Mouse (Mus musculus): ENCODE data around the gene Cobl. TPM values are rescaled to one million over a fixed set of nuclear protein-coding genes. Genes with fewer than 3 reads are reported as not detected.

The Cobl gene
- polyA plus RNA-seq, 1 experiment from 2014 or later = 0.93 TPM

DNA sequence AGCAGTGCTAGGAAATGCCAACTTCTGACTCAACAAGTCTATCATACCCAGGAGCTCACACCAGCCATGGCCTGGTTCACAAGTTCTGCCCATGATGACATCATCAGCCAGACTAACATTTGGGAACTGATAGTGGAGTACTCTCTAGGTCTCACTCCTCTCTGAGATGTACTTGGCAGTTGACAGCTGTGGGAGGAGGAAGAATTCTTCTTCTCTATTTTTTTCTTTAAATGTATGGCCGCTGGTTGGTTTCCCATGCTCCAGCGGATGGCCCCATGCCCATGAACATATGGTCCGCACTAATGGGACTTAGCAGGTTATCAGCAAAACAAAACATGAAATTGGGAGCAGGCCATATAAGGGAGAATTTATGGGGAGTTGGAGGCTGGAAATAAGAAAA is 145.4 kb downstream of the Cobl start:
- no peak for TF ChIP-seq EP300 (IDR thresholded peaks at IDR 0.05; ENCODE audit: low read depth)
- TF ChIP-seq CTCF (IDR thresholded peaks at IDR 0.05; ENCODE audit: low read depth) = no peak
- H3K9me3 ChIP-seq (ENCODE audit: low read length) = no peaks in the 10 kb centered on the region
- H3K36me3 ChIP-seq (replicated peaks; ENCODE audit: insufficient read depth, low read length) = no peaks in the 10 kb centered on the region
- no peak overlapping the region for H3K4me2 ChIP-seq (ENCODE audit: low read depth, low read length)
- ATAC-seq (no peak), DNase-seq (no peak)
- no peaks in the 10 kb centered on the region for H3K27me3 ChIP-seq (ENCODE audit: insufficient read depth, low read length)
- H3K4me1 ChIP-seq (ENCODE audit: insufficient read depth) = no peaks in the 10 kb centered on the region
- 66% methylated on average over 3 of the region's 3 CpGs for WGBS (ENCODE audit: insufficient replicate concordance)
- H3K27ac ChIP-seq (ENCODE audit: low read depth) = no peak overlapping the region
- H3K9ac ChIP-seq (replicated peaks) = no peak overlapping the region
- H3K4me3 ChIP-seq (ENCODE audit: low read depth, low read length) = no peak overlapping the region

DNA sequence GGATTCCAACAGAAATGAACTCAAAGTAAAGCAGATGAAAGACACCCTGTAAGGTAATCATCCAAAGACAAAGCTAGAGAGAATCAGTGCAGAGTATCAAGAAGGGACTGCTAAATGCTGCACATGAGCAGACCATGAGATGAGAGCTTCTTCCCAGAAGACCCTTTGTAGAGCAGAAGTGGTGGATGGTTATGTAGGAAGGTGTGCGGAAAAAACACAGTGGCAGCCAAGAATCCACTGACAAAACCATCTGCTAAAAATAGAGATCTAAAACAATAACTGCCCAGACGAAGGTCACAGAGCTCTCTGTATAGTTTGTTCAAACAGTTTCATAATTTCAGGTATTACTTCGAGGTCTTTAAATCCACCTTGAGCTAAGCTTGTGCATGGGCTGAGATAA is 149.1 kb downstream of the Cobl start:
- H3K36me3 ChIP-seq (replicated peaks; ENCODE audit: insufficient read depth, low read length) = no peaks in the 10 kb centered on the region
- 62% methylated on average over 3 of the region's 3 CpGs for WGBS (ENCODE audit: insufficient replicate concordance)
- TF ChIP-seq CTCF (IDR thresholded peaks at IDR 0.05; ENCODE audit: low read depth) (no peak), EP300 (IDR thresholded peaks at IDR 0.05; ENCODE audit: low read depth) (no peak)
- H3K4me2 ChIP-seq (ENCODE audit: low read depth, low read length) = no peak overlapping the region
- no peaks in the 10 kb centered on the region for H3K9me3 ChIP-seq (ENCODE audit: low read length)
- ATAC-seq (no peak), DNase-seq (no peak)
- no peaks in the 10 kb centered on the region for H3K27me3 ChIP-seq (ENCODE audit: insufficient read depth, low read length)
- no peak overlapping the region for H3K27ac ChIP-seq (ENCODE audit: low read depth)
- H3K4me1 ChIP-seq (ENCODE audit: insufficient read depth) = no peaks in the 10 kb centered on the region
- no peak overlapping the region for H3K4me3 ChIP-seq (ENCODE audit: low read depth, low read length)
- no peak overlapping the region for H3K9ac ChIP-seq (replicated peaks)

DNA sequence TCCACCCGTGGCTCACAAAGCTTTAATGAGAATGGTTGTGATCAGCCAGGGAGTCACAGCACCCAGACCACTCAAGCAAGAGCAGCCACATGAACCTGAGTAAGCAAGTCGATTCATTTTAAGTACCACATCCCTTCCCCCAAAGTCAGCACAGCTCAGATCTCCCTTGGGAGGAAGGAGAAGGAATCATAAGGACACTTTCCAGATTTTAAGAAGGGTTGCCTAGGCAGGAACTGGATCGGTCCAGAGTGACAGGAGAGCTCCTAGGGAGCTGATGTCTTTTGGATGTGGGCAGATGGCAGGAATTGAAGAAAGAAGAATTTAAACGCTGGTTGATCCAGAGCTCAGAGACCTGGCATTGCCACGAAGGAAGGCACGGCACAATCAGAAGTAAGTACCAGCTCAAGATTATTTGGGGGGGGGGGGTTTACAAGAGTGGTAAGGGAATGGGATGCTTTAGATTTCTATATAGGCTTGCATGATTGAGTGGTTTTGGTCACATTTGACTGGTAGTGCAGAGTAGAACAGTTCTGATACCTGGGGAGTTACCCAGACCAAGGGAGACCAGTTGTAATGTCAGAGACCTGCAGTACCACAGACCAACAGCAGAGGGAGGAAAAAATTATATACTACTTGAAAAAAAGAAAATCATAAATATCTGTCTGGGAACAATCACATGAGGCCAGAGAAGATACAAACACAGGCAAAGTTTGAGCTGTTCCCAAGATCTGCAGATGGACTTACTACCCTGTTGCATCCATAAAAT is 150.3 kb downstream of the Cobl start:
- Histone ChIP-seq H3K27me3 (ENCODE audit: insufficient read depth, low read length) (no peaks in the 10 kb centered on the region), H3K9ac (replicated peaks) (no peak overlapping the region), H3K27ac (ENCODE audit: low read depth) (no peak overlapping the region), H3K9me3 (ENCODE audit: low read length) (no peaks in the 10 kb centered on the region), H3K4me2 (ENCODE audit: low read depth, low read length) (no peak overlapping the region), H3K4me3 (ENCODE audit: low read depth, low read length) (no peak overlapping the region), H3K36me3 (replicated peaks; ENCODE audit: insufficient read depth, low read length) (no peaks in the 10 kb centered on the region), H3K4me1 (ENCODE audit: insufficient read depth) (no peaks in the 10 kb centered on the region)
- 71% methylated on average over 6 of the region's 6 CpGs for WGBS (ENCODE audit: insufficient replicate concordance)
- ATAC-seq (no peak), DNase-seq (no peak)
- TF ChIP-seq EP300 (IDR thresholded peaks at IDR 0.05; ENCODE audit: low read depth) (no peak), CTCF (IDR thresholded peaks at IDR 0.05; ENCODE audit: low read depth) (peak; percentile 57)

DNA sequence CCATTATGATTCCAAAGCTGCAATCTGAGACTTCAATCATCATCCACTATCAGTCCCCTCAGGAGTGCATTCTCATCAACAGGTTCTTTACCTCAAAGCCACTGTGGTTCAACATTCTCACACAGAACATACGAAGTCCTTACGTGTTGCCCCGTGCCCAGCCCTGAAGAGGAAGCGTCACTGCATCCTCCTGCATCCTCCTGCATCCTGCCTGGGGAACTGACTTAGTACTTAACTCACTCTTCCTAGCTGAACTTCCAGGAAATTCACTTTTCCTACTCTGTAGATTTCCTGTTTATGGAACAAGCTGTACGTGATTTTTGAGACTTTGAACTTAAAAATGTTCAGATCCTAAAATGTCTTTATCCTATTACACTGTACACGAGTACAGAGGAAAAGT is 153.3 kb downstream of the Cobl start:
- DNase-seq (no peak), ATAC-seq (0 out of 2 replicates have a peak, but pooled peaks have one; percentile 25)
- TF ChIP-seq EP300 (IDR thresholded peaks at IDR 0.05; ENCODE audit: low read depth) = peak; percentile 66; the same call in 1 of the 2 replicates
- TF ChIP-seq CTCF (IDR thresholded peaks at IDR 0.05; ENCODE audit: low read depth) = no peak
- H3K4me1 ChIP-seq (ENCODE audit: insufficient read depth) = no peaks in the 10 kb centered on the region
- H3K27ac ChIP-seq (ENCODE audit: low read depth) = no peak overlapping the region; the same call in 1 of the 2 replicates
- H3K27me3 ChIP-seq (ENCODE audit: insufficient read depth, low read length) = no peaks in the 10 kb centered on the region
- H3K9me3 ChIP-seq (ENCODE audit: low read length) = no peaks in the 10 kb centered on the region
- no peak overlapping the region for H3K4me2 ChIP-seq (ENCODE audit: low read depth, low read length)
- no peak overlapping the region for H3K9ac ChIP-seq (replicated peaks)
- 37% methylated on average over 6 of the region's 6 CpGs for WGBS (ENCODE audit: insufficient replicate concordance)
- no peaks in the 10 kb centered on the region for H3K36me3 ChIP-seq (replicated peaks; ENCODE audit: insufficient read depth, low read length)
- H3K4me3 ChIP-seq (ENCODE audit: low read depth, low read length) = no peak overlapping the region

DNA sequence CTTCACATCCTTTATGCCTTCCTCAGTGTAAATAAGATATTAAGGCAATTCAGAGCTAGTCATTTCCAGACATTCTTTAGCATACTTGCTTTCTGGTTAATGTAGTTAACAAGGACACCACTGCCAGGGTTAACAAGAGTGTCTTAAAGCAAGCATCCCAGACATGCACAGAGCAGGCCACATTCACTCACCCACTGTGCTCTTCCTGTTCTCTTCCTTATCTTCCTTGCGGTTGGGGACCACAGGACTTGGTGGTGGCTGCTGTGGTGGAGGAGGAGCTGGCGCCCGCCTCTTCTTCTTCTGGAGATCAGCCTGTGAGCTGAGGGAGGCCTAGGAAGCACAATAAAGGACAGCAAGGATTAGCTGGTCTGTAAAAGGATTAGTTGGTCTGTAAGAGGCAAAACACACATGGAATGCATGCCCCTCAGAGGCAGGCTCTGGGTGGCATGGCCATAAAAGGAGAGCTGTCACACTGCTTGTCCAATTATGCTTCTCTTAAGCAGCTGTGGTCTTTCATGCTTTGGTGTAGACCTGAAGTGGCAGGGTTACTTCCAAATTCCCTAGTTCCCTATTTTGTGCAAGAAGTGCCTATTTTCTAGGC is 155.2 kb downstream of the Cobl start:
- H3K4me1 ChIP-seq (ENCODE audit: insufficient read depth) = no peaks in the 10 kb centered on the region
- no peaks in the 10 kb centered on the region for H3K27me3 ChIP-seq (ENCODE audit: insufficient read depth, low read length)
- H3K9ac ChIP-seq (replicated peaks) = no peak overlapping the region
- TF ChIP-seq EP300 (IDR thresholded peaks at IDR 0.05; ENCODE audit: low read depth) (no peak), CTCF (IDR thresholded peaks at IDR 0.05; ENCODE audit: low read depth) (no peak)
- WGBS (ENCODE audit: insufficient replicate concordance) = 12% methylated on average over 3 of the region's 3 CpGs
- H3K9me3 ChIP-seq (ENCODE audit: low read length) = no peaks in the 10 kb centered on the region
- no peak overlapping the region for H3K4me2 ChIP-seq (ENCODE audit: low read depth, low read length)
- H3K36me3 ChIP-seq (replicated peaks; ENCODE audit: insufficient read depth, low read length) = no peaks in the 10 kb centered on the region
- H3K27ac ChIP-seq (ENCODE audit: low read depth) = no peak overlapping the region
- ATAC-seq (no peak), DNase-seq (no peak)
- H3K4me3 ChIP-seq (ENCODE audit: low read depth, low read length) = no peak overlapping the region

DNA sequence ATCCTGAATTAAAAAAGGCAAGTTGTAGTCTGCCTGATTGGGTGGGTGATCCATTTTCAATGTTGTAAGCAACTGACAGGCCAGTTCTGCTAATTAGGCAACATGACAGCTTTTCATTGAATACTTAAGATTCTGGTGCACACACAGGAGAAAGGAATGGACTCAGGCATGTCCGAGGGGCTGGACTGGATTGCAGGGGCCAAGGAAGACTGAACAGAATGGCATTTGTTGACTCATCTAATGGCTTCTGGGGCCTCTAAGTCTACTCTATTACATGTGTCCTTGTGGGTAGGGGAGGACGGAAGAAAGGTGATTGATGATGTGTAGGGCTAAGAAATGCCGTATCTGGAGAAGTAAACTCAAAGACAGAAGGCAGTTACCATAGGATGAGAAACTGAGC is 159.9 kb downstream of the Cobl start:
- no peak overlapping the region for H3K27ac ChIP-seq (ENCODE audit: low read depth)
- no peaks in the 10 kb centered on the region for H3K27me3 ChIP-seq (ENCODE audit: insufficient read depth, low read length)
- DNase-seq = no peak
- H3K9ac ChIP-seq (replicated peaks) = no peak overlapping the region
- H3K4me3 ChIP-seq (ENCODE audit: low read depth, low read length) = no peak overlapping the region
- TF ChIP-seq CTCF (IDR thresholded peaks at IDR 0.05; ENCODE audit: low read depth) (no peak), EP300 (IDR thresholded peaks at IDR 0.05; ENCODE audit: low read depth) (no peak)
- no peak for ATAC-seq
- H3K9me3 ChIP-seq (ENCODE audit: low read length) = no peaks in the 10 kb centered on the region
- H3K4me1 ChIP-seq (ENCODE audit: insufficient read depth) = no peaks in the 10 kb centered on the region
- 67% methylated on average over 3 of the region's 3 CpGs for WGBS (ENCODE audit: insufficient replicate concordance)
- H3K36me3 ChIP-seq (replicated peaks; ENCODE audit: insufficient read depth, low read length) = no peaks in the 10 kb centered on the region
- H3K4me2 ChIP-seq (ENCODE audit: low read depth, low read length) = no peak overlapping the region
